19 mouse cellular contexts compared by ENCODE assay signal in the genomic region with DNA sequence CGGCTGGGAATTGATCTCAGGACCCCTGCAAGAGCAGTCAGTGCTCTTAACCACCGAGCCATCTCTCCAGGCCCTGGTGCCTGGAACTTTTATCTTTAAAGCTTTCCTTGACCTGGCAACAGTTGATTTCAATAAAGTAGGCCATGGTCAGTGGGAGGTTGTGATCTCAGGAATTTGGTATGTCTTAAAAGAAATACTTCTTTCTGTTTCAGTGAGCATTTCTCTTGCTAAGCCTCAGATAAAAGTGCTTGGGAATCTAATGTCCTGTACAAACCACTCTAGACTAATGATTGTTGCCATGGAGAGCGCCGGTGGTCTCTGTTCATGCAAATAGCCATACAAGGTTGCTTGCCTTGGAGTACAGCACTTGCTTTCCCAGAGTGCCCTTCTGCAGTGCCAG. TPM values are rescaled to one million over a fixed set of nuclear protein-coding genes. Genes with fewer than 3 reads are reported as not detected.
DNase-seq lines count a peak whose midpoint lies in the region; ATAC-seq and TF ChIP-seq lines count a peak whose summit lies in the region.
"Had no signal": no experiment of that assay in that cellular context is flagged by ENCODE, and none has a peak within 500 bp of the region (broad histone marks: within the 10 kb centered on the region; RNA-seq: fewer than 3 reads in every experiment).

No protein-coding gene starts in this region.

- H3K4me2 ChIP-seq in heart, embryonic 15.5 days, result 0 out of 2 replicates have a peak overlapping the region, but pooled peaks have one; percentile 17
- no peak overlapping the region for H3K4me2 ChIP-seq in lung, embryonic 16.5 days (ENCODE audit: low read depth, low read length)
- H3K4me2 ChIP-seq in forebrain, postnatal 0 days (ENCODE audit: low read depth), result no peak overlapping the region
- H3K4me2 ChIP-seq: limb, embryonic 13.5 days; liver, embryonic 15.5 days had no signal

- TF ChIP-seq CTCF in forebrain, postnatal 0 days (IDR thresholded peaks at IDR 0.05; ENCODE audit: low read depth), result no peak

- H3K4me3 ChIP-seq in heart, embryonic 15.5 days, result no peak overlapping the region
- no peak overlapping the region for H3K4me3 ChIP-seq in lung, embryonic 16.5 days (ENCODE audit: low read length)
- no peak overlapping the region for H3K4me3 ChIP-seq in forebrain, postnatal 0 days (ENCODE audit: low read depth, low read length)
- H3K4me3 ChIP-seq: embryonic facial prominence, embryonic 10.5 days; erythroblast, embryonic 14.5 days; limb, embryonic 13.5 days; liver, embryonic 15.5 days had no signal

- no peak for ATAC-seq in heart, embryonic 15.5 days (replicated peaks; ENCODE audit: insufficient number of reproducible peaks, insufficient read depth, low FRiP score, low read depth)
- ATAC-seq in lung, embryonic 16.5 days (ENCODE audit: low read depth), result no peak
- no peak for ATAC-seq in forebrain, postnatal 0 days
- ATAC-seq: forebrain, embryonic 14.5 days had no signal

- WGBS in heart, embryonic 15.5 days, result 34% methylated on average over 4 of the region's 4 CpGs
- WGBS in lung, embryonic 16.5 days, result 55% methylated on average over 4 of the region's 4 CpGs
- 65% methylated on average over 4 of the region's 4 CpGs for WGBS in forebrain, postnatal 0 days

- no peaks in the 10 kb centered on the region for H3K9me3 ChIP-seq in heart, embryonic 15.5 days (replicated peaks)
- H3K9me3 ChIP-seq in lung, embryonic 16.5 days (ENCODE audit: control insufficient read depth, low read length), result no peaks in the 10 kb centered on the region
- H3K9me3 ChIP-seq in forebrain, postnatal 0 days (ENCODE audit: low read length), result no peaks in the 10 kb centered on the region
- H3K9me3 ChIP-seq: embryonic facial prominence, embryonic 10.5 days; limb, embryonic 13.5 days; liver, embryonic 15.5 days had no signal

- DNase-seq in adrenal gland, adult 2 months, result peak; percentile 66
- DNase-seq in adrenal gland, postnatal 25 days, result no peak
- no peak for DNase-seq in heart, postnatal 14 days
- DNase-seq in lung, postnatal 10 days, result no peak
- peak; percentile 35 for DNase-seq in ZHBTc4 (ENCODE audit: low read depth, low spot score)
- DNase-seq in forebrain, postnatal 0 days, result no peak
- DNase-seq: heart, postnatal 10 days; kidney, adult 18-20 months; kidney, postnatal 36 days; midbrain, embryonic 14.5 days; right cerebral cortex, adult 18-20 months; thymus, adult 2 months had no signal

- intact Hi-C loops in heart, postnatal 14 days (cut with DNase I), result no loop called here

- peak overlapping the region; percentile 69 for H3K27ac ChIP-seq in heart, embryonic 15.5 days
- H3K27ac ChIP-seq in lung, embryonic 16.5 days (ENCODE audit: low read length), result peak overlapping the region; percentile 87
- no peak overlapping the region for H3K27ac ChIP-seq in forebrain, postnatal 0 days (ENCODE audit: low read depth, low read length)
- H3K27ac ChIP-seq: embryonic facial prominence, embryonic 10.5 days; limb, embryonic 13.5 days had no signal

- peaks cover 9% of the 10 kb centered on the region; the same call in 1 of the 2 replicates for H3K36me3 ChIP-seq in heart, embryonic 15.5 days
- H3K36me3 ChIP-seq in lung, embryonic 16.5 days (ENCODE audit: control insufficient read depth, insufficient read depth, low read length), result peaks cover 4% of the 10 kb centered on the region
- H3K36me3 ChIP-seq in forebrain, postnatal 0 days (ENCODE audit: insufficient read depth), result peaks cover 19% of the 10 kb centered on the region

- H3K9ac ChIP-seq in heart, embryonic 15.5 days, result no peak overlapping the region
- no peak overlapping the region for H3K9ac ChIP-seq in lung, embryonic 16.5 days (ENCODE audit: low read length)
- no peak overlapping the region for H3K9ac ChIP-seq in forebrain, postnatal 0 days
- H3K9ac ChIP-seq: limb, embryonic 13.5 days; liver, embryonic 15.5 days had no signal

- peaks cover 74% of the 10 kb centered on the region for H3K4me1 ChIP-seq in heart, embryonic 15.5 days (replicated peaks)
- peaks cover 54% of the 10 kb centered on the region for H3K4me1 ChIP-seq in lung, embryonic 16.5 days (replicated peaks; ENCODE audit: control insufficient read depth, insufficient read depth, low read length)
- peaks cover 8% of the 10 kb centered on the region for H3K4me1 ChIP-seq in forebrain, postnatal 0 days (ENCODE audit: insufficient read depth)

- no peaks in the 10 kb centered on the region for H3K27me3 ChIP-seq in heart, embryonic 15.5 days
- H3K27me3 ChIP-seq in lung, embryonic 16.5 days (ENCODE audit: control insufficient read depth, insufficient read depth, low read depth, low read length), result no peaks in the 10 kb centered on the region
- no peaks in the 10 kb centered on the region for H3K27me3 ChIP-seq in forebrain, postnatal 0 days (ENCODE audit: insufficient read depth, low read length)
- H3K27me3 ChIP-seq: limb, embryonic 13.5 days; liver, embryonic 15.5 days had no signal

RNA-seq across cellular contexts. Expression of a gene that starts 5.7 kb away (rescaled TPM):
- 10 to 100 TPM; 68.8 to 91.5 TPM for total RNA-seq in adrenal gland, adult 2 months (2021)
- polyA plus RNA-seq in adrenal gland, adult 2 months (2012; rRNA removed), result 219 and 241 TPM in 2 replicates
- total RNA-seq in adrenal gland, postnatal 25 days (2021), result 75.7 and 104 TPM in 2 replicates
- 132 and 146 TPM in 2 replicates for polyA plus RNA-seq in heart, embryonic 15.5 days (2015; fragmentation: Nextera tagmentation; extraction: Ambion mirVana)
- total RNA-seq in heart, postnatal 14 days (2021), result 10 to 100 TPM; 42.6 to 48.1 TPM
- polyA plus RNA-seq in lung, embryonic 16.5 days (2015; fragmentation: Nextera tagmentation; extraction: Ambion mirVana), result 174 and 177 TPM in 2 replicates
- 46.2 and 48.8 TPM in 2 replicates for total RNA-seq in forebrain, postnatal 0 days (2014; rRNA removed)
- 139 and 156 TPM in 2 replicates for polyA plus RNA-seq in forebrain, postnatal 0 days (2015; fragmentation: Nextera tagmentation; extraction: Ambion mirVana)

RNA-seq across cellular contexts. Expression of a gene that starts 57.4 kb away (rescaled TPM):
- 10 to 100 TPM; 74.4 to 93.7 TPM for total RNA-seq in adrenal gland, adult 2 months (2021)
- polyA plus RNA-seq in adrenal gland, adult 2 months (2012; rRNA removed), result 44.5 and 61.5 TPM in 2 replicates
- 87.9 and 109 TPM in 2 replicates for total RNA-seq in adrenal gland, postnatal 25 days (2021)
- 32.4 and 38.9 TPM in 2 replicates for polyA plus RNA-seq in heart, embryonic 15.5 days (2015; fragmentation: Nextera tagmentation; extraction: Ambion mirVana)
- 10 to 100 TPM; 44.7 to 49.5 TPM for total RNA-seq in heart, postnatal 14 days (2021)
- 56.0 and 56.5 TPM in 2 replicates for polyA plus RNA-seq in lung, embryonic 16.5 days (2015; fragmentation: Nextera tagmentation; extraction: Ambion mirVana)
- 72.6 and 84.8 TPM in 2 replicates for total RNA-seq in forebrain, postnatal 0 days (2014; rRNA removed)
- polyA plus RNA-seq in forebrain, postnatal 0 days (2015; fragmentation: Nextera tagmentation; extraction: Ambion mirVana), result 22.7 and 34.5 TPM in 2 replicates

Comparison
In these comparisons a context has a peak if more than half of its experiments do, and no peak if none do; other contexts are left out.
1. DNase-seq: peak in adrenal gland, adult 2 months (single experiment) and ZHBTc4 (single experiment); none in adrenal gland, postnatal 25 days (single experiment), heart, postnatal 14 days (0 of 2), lung, postnatal 10 days (single experiment) and forebrain, postnatal 0 days (single experiment).